Mouse (Mus musculus): ENCODE measurements around the gene Macrod2. TPM values are rescaled to one million over a fixed set of nuclear protein-coding genes. Genes with fewer than 3 reads are reported as not detected.

Macrod2 gene
- polyA plus RNA-seq, 1 experiment from 2014 or later: 34.8 TPM

GRCm38 (mm10) chr2:140500951-140501350 lies 105.8 kb downstream of the Macrod2 start:
- no peaks in the 10 kb centered on the region for H3K9me3 ChIP-seq (replicated peaks)
- no peak overlapping the region for H3K27ac ChIP-seq
- WGBS: 37% methylated on average over 5 of the region's 5 CpGs
- H3K36me3 ChIP-seq: no peaks in the 10 kb centered on the region
- no peaks in the 10 kb centered on the region for H3K27me3 ChIP-seq
- H3K4me3 ChIP-seq (replicated peaks): no peak overlapping the region
- no peaks in the 10 kb centered on the region for H3K4me1 ChIP-seq
- H3K4me2 ChIP-seq: no peak overlapping the region
- ATAC-seq (replicated peaks; ENCODE audit: low FRiP score): 0 out of 2 replicates have a peak, but pooled peaks have one; percentile 54
- no peak overlapping the region for H3K9ac ChIP-seq

- no peak overlapping the region for H3K9ac ChIP-seq
- no peaks in the 10 kb centered on the region for H3K27me3 ChIP-seq
- H3K4me3 ChIP-seq (replicated peaks): no peak overlapping the region
- no peaks in the 10 kb centered on the region for H3K9me3 ChIP-seq (replicated peaks)
- H3K4me1 ChIP-seq: no peaks in the 10 kb centered on the region
- no peak for ATAC-seq (replicated peaks; ENCODE audit: low FRiP score)
- no peak overlapping the region for H3K27ac ChIP-seq
- no peak overlapping the region for H3K4me2 ChIP-seq
- H3K36me3 ChIP-seq: no peaks in the 10 kb centered on the region
- 98% methylated on average over 2 of the region's 2 CpGs for WGBS
Measured at GRCm38 (mm10) chr2:140521472-140521871, 126.4 kb downstream of the Macrod2 start.

- no peak overlapping the region for H3K9ac ChIP-seq
- WGBS: 70% methylated on average over 2 of the region's 2 CpGs
- no peaks in the 10 kb centered on the region for H3K27me3 ChIP-seq
- H3K27ac ChIP-seq: no peak overlapping the region
- no peaks in the 10 kb centered on the region for H3K9me3 ChIP-seq (replicated peaks)
- H3K4me2 ChIP-seq: no peak overlapping the region
- ATAC-seq (replicated peaks; ENCODE audit: low FRiP score): no peak
- no peak overlapping the region for H3K4me3 ChIP-seq (replicated peaks)
- no peaks in the 10 kb centered on the region for H3K36me3 ChIP-seq
- no peaks in the 10 kb centered on the region for H3K4me1 ChIP-seq
Measured at GRCm38 (mm10) chr2:140530214-140530613, 135.1 kb downstream of the Macrod2 start.

- no peak for ATAC-seq (replicated peaks; ENCODE audit: low FRiP score)
- 62% methylated on average over 3 of the region's 3 CpGs for WGBS
Measured at GRCm38 (mm10) chr2:140532024-140532423, 136.9 kb downstream of the Macrod2 start.

GRCm38 (mm10) chr2:140532859-140533519 lies 137.9 kb downstream of the Macrod2 start:
- no peaks in the 10 kb centered on the region for H3K4me1 ChIP-seq
- H3K27ac ChIP-seq: no peak overlapping the region
- no peaks in the 10 kb centered on the region for H3K36me3 ChIP-seq
- no peak overlapping the region for H3K4me2 ChIP-seq
- 78% methylated on average over 9 of the region's 9 CpGs for WGBS
- H3K9ac ChIP-seq: no peak overlapping the region
- H3K27me3 ChIP-seq: no peaks in the 10 kb centered on the region
- no peak overlapping the region for H3K4me3 ChIP-seq (replicated peaks)
- no peaks in the 10 kb centered on the region for H3K9me3 ChIP-seq (replicated peaks)
- ATAC-seq (replicated peaks; ENCODE audit: low FRiP score): no peak

More at GRCm38 (mm10) chr2:140532024-140532423, 136.9 kb downstream of the Macrod2 start:
- Histone ChIP-seq H3K9me3 (replicated peaks) (no peaks in the 10 kb centered on the region), H3K36me3 (no peaks in the 10 kb centered on the region), H3K4me3 (replicated peaks) (no peak overlapping the region), H3K4me2 (no peak overlapping the region), H3K4me1 (no peaks in the 10 kb centered on the region), H3K9ac (no peak overlapping the region), H3K27me3 (no peaks in the 10 kb centered on the region), H3K27ac (no peak overlapping the region)

GRCm38 (mm10) chr2:140533621-140534020 lies 138.5 kb downstream of the Macrod2 start:
- Histone ChIP-seq H3K4me1 (no peaks in the 10 kb centered on the region), H3K4me2 (no peak overlapping the region), H3K9me3 (replicated peaks) (no peaks in the 10 kb centered on the region), H3K27me3 (no peaks in the 10 kb centered on the region), H3K27ac (no peak overlapping the region), H3K9ac (no peak overlapping the region), H3K36me3 (no peaks in the 10 kb centered on the region), H3K4me3 (replicated peaks) (no peak overlapping the region)
- no peak for ATAC-seq (replicated peaks; ENCODE audit: low FRiP score)
- 87% methylated on average over 8 of the region's 8 CpGs for WGBS

GRCm38 (mm10) chr2:140534583-140534982 lies 139.5 kb downstream of the Macrod2 start:
- H3K27me3 ChIP-seq: no peaks in the 10 kb centered on the region
- no peak for ATAC-seq (replicated peaks; ENCODE audit: low FRiP score)
- no peak overlapping the region for H3K4me3 ChIP-seq (replicated peaks)
- H3K9me3 ChIP-seq (replicated peaks): no peaks in the 10 kb centered on the region
- H3K9ac ChIP-seq: no peak overlapping the region
- H3K4me1 ChIP-seq: no peaks in the 10 kb centered on the region
- H3K4me2 ChIP-seq: no peak overlapping the region
- no peak overlapping the region for H3K27ac ChIP-seq
- H3K36me3 ChIP-seq: no peaks in the 10 kb centered on the region
- WGBS: 80% methylated on average over 3 of the region's 3 CpGs

- no peaks in the 10 kb centered on the region for H3K9me3 ChIP-seq (replicated peaks)
- no peaks in the 10 kb centered on the region for H3K4me1 ChIP-seq
- H3K4me2 ChIP-seq: no peak overlapping the region
- H3K27me3 ChIP-seq: no peaks in the 10 kb centered on the region
- no peak overlapping the region for H3K4me3 ChIP-seq (replicated peaks)
- no peak overlapping the region for H3K9ac ChIP-seq
- H3K36me3 ChIP-seq: no peaks in the 10 kb centered on the region
- 90% methylated on average over 5 of the region's 5 CpGs for WGBS
- no peak for ATAC-seq (replicated peaks; ENCODE audit: low FRiP score)
- H3K27ac ChIP-seq: no peak overlapping the region
Measured at GRCm38 (mm10) chr2:140535832-140536571, 140.9 kb downstream of the Macrod2 start.

GRCm38 (mm10) chr2:140549286-140549685 lies 154.2 kb downstream of the Macrod2 start:
- WGBS: 60% methylated on average over 2 of the region's 2 CpGs
- H3K4me3 ChIP-seq (replicated peaks): no peak overlapping the region
- H3K4me2 ChIP-seq: no peak overlapping the region
- no peaks in the 10 kb centered on the region for H3K27me3 ChIP-seq
- no peak overlapping the region for H3K9ac ChIP-seq
- H3K4me1 ChIP-seq: no peaks in the 10 kb centered on the region
- no peaks in the 10 kb centered on the region for H3K36me3 ChIP-seq
- ATAC-seq (replicated peaks; ENCODE audit: low FRiP score): no peak
- H3K27ac ChIP-seq: no peak overlapping the region
- no peaks in the 10 kb centered on the region for H3K9me3 ChIP-seq (replicated peaks)

- no peak overlapping the region for H3K4me2 ChIP-seq
- no peak for ATAC-seq (replicated peaks; ENCODE audit: low FRiP score)
- no peaks in the 10 kb centered on the region for H3K27me3 ChIP-seq
- no peaks in the 10 kb centered on the region for H3K9me3 ChIP-seq (replicated peaks)
- no peak overlapping the region for H3K27ac ChIP-seq
- WGBS: 87% methylated on average over 2 of the region's 2 CpGs
- H3K4me1 ChIP-seq: no peaks in the 10 kb centered on the region
- no peak overlapping the region for H3K9ac ChIP-seq
- H3K4me3 ChIP-seq (replicated peaks): no peak overlapping the region
- H3K36me3 ChIP-seq: no peaks in the 10 kb centered on the region
Measured at GRCm38 (mm10) chr2:140561426-140561825, 166.3 kb downstream of the Macrod2 start.

- Histone ChIP-seq H3K36me3 (no peaks in the 10 kb centered on the region), H3K9ac (no peak overlapping the region), H3K27me3 (no peaks in the 10 kb centered on the region), H3K4me3 (replicated peaks) (no peak overlapping the region), H3K9me3 (replicated peaks) (no peaks in the 10 kb centered on the region), H3K4me2 (no peak overlapping the region), H3K4me1 (no peaks in the 10 kb centered on the region), H3K27ac (no peak overlapping the region)
- 72% methylated on average over 6 of the region's 6 CpGs for WGBS
- no peak for ATAC-seq (replicated peaks; ENCODE audit: low FRiP score)
Measured at GRCm38 (mm10) chr2:140570874-140571273, 175.8 kb downstream of the Macrod2 start.

GRCm38 (mm10) chr2:140592537-140593261 lies 197.6 kb downstream of the Macrod2 start:
- 69% methylated on average over 3 of the region's 3 CpGs for whole genome bisulfite sequencing
- no peaks in the 10 kb centered on the region for H3K9me3 ChIP-seq (replicated peaks)

More at GRCm38 (mm10) chr2:140592537-140593261, 197.6 kb downstream of the Macrod2 start:
- no peaks in the 10 kb centered on the region for H3K4me1 ChIP-seq
- H3K9ac ChIP-seq: no peak overlapping the region
- no peak overlapping the region for H3K27ac ChIP-seq
- no peaks in the 10 kb centered on the region for H3K27me3 ChIP-seq
- no peak overlapping the region for H3K4me2 ChIP-seq
- no peaks in the 10 kb centered on the region for H3K36me3 ChIP-seq
- no peak overlapping the region for H3K4me3 ChIP-seq (replicated peaks)
- no peak for ATAC-seq (replicated peaks; ENCODE audit: low FRiP score)

Data from kidney, embryonic 15.5 days (tissue).